In genomic region chr14:34033841-34034610, GRCm38 (mm10) we compare ENCODE assay signal across 27 mouse cellular contexts. TPM values are rescaled to one million over a fixed set of nuclear protein-coding genes. Genes with fewer than 3 reads are reported as not detected.
DNase-seq lines count a peak whose midpoint lies in the region; ATAC-seq lines count a peak whose summit lies in the region.
"Had no signal": no experiment of that assay in that cellular context is flagged by ENCODE, and none has a peak within 500 bp of the region (broad histone marks: within the 10 kb centered on the region; RNA-seq: fewer than 3 reads in every experiment).

No protein-coding gene starts in this region.

- H3K4me1 ChIP-seq in intestine, embryonic 16.5 days (ENCODE audit: control insufficient read depth, insufficient read depth, low read length) = no peaks in the 10 kb centered on the region
- H3K4me1 ChIP-seq: embryonic facial prominence, embryonic 10.5 days; forebrain, embryonic 15.5 days; hindbrain, embryonic 10.5 days had no signal

- H3K4me3 ChIP-seq in intestine, embryonic 16.5 days (ENCODE audit: low read length) = no peak overlapping the region
- H3K4me3 ChIP-seq: embryonic facial prominence, embryonic 10.5 days; forebrain, embryonic 15.5 days; hindbrain, embryonic 10.5 days had no signal

- no peaks in the 10 kb centered on the region for H3K36me3 ChIP-seq in intestine, embryonic 16.5 days (ENCODE audit: control insufficient read depth, insufficient read depth, low read length)
- H3K36me3 ChIP-seq: embryonic facial prominence, embryonic 10.5 days; forebrain, embryonic 15.5 days; hindbrain, embryonic 10.5 days had no signal

- 87% methylated on average over 8 of the region's 8 CpGs for WGBS in intestine, embryonic 16.5 days

- no peaks in the 10 kb centered on the region for H3K9me3 ChIP-seq in intestine, embryonic 16.5 days (ENCODE audit: control insufficient read depth, low read length)
- H3K9me3 ChIP-seq: embryonic facial prominence, embryonic 10.5 days; forebrain, embryonic 15.5 days; hindbrain, embryonic 10.5 days had no signal

- H3K9ac ChIP-seq in intestine, embryonic 16.5 days (ENCODE audit: low read depth, low read length) = no peak overlapping the region
- H3K9ac ChIP-seq: forebrain, embryonic 15.5 days; hindbrain, embryonic 14.5 days had no signal

- no peak for ATAC-seq in intestine, embryonic 16.5 days
- ATAC-seq: activated CD4-positive, CD25-positive, alpha-beta regulatory T cell, adult 4 months; forebrain, embryonic 15.5 days; intestine, postnatal 0 days; Patski had no signal

- no peak overlapping the region for H3K4me2 ChIP-seq in intestine, embryonic 16.5 days (ENCODE audit: low read depth, low read length)
- H3K4me2 ChIP-seq: forebrain, embryonic 15.5 days; heart, embryonic 11.5 days; hindbrain, embryonic 14.5 days had no signal

- no peak overlapping the region for H3K27ac ChIP-seq in intestine, embryonic 16.5 days (ENCODE audit: low read length)
- H3K27ac ChIP-seq: embryonic facial prominence, embryonic 10.5 days; forebrain, embryonic 15.5 days; hindbrain, embryonic 10.5 days; hindbrain, embryonic 14.5 days had no signal

- no peaks in the 10 kb centered on the region for H3K27me3 ChIP-seq in intestine, embryonic 16.5 days (replicated peaks; ENCODE audit: control insufficient read depth, insufficient read depth, low read length)
- H3K27me3 ChIP-seq: forebrain, embryonic 15.5 days had no signal

- peak; percentile 58 for DNase-seq in adrenal gland, adult 2 months
- DNase-seq in adrenal gland, postnatal 25 days = no peak
- peak; percentile 11 for DNase-seq in Muller cell, postnatal 12 days (ENCODE audit: inconsistent ontology term)
- DNase-seq in adrenal gland, postnatal 14 days = peak; percentile 37
- DNase-seq in retina, postnatal 1 day = peak; percentile 80
- no peak for DNase-seq in kidney, adult 9 months
- DNase-seq: cerebellum, adult 18-20 months; cerebellum, adult 9-11 months; cerebellum, postnatal 36 days; gastrocnemius, postnatal 14 days; kidney, adult 8-10 months had no signal

RNA-seq across cellular contexts. Expression of gene Gm5460, which starts 17.5 kb away (rescaled TPM):
- total RNA-seq in adrenal gland, adult 2 months (2021) = under 1 TPM; 0.14 to 0.24 TPM
- polyA plus RNA-seq in adrenal gland, adult 2 months (2012; rRNA removed) = 0.36 and 0.47 TPM in 2 replicates
- total RNA-seq in adrenal gland, postnatal 25 days (2021) = not detected in 2 replicates
- not detected in 2 replicates for total RNA-seq in adrenal gland, postnatal 14 days (2021)
- polyA plus RNA-seq in intestine, embryonic 16.5 days (2015; fragmentation: Nextera tagmentation; extraction: Ambion mirVana) = not detected in 2 replicates
- total RNA-seq: gastrocnemius, postnatal 14 days; granulocyte monocyte progenitor cell, adult 5-6 weeks; heart, postnatal 25 days; MEL had no signal
- polyA plus RNA-seq: activated CD4-positive, CD25-positive, alpha-beta regulatory T cell, adult 4 months; C2C12; embryonic facial prominence, embryonic 10.5 days; embryonic facial prominence, embryonic 14.5 days; forebrain, embryonic 15.5 days; frontal cortex, adult 2 months; heart, embryonic 11.5 days; heart, embryonic 16.5 days; hindbrain, embryonic 10.5 days; hindbrain, embryonic 14.5 days; intestine, postnatal 0 days; Patski had no signal

RNA-seq across cellular contexts. Expression of gene Antxrl, which starts 18.5 kb away (rescaled TPM):
- total RNA-seq in adrenal gland, adult 2 months (2021) = not detected
- not detected in 2 replicates for polyA plus RNA-seq in adrenal gland, adult 2 months (2012; rRNA removed)
- not detected in 2 replicates for total RNA-seq in adrenal gland, postnatal 25 days (2021)
- not detected in 2 replicates for total RNA-seq in adrenal gland, postnatal 14 days (2021)
- polyA plus RNA-seq in intestine, embryonic 16.5 days (2015; fragmentation: Nextera tagmentation; extraction: Ambion mirVana) = not detected in 2 replicates
- total RNA-seq: gastrocnemius, postnatal 14 days; granulocyte monocyte progenitor cell, adult 5-6 weeks; heart, postnatal 25 days; MEL had no signal
- polyA plus RNA-seq: activated CD4-positive, CD25-positive, alpha-beta regulatory T cell, adult 4 months; embryonic facial prominence, embryonic 10.5 days; embryonic facial prominence, embryonic 14.5 days; forebrain, embryonic 15.5 days; frontal cortex, adult 2 months; heart, embryonic 11.5 days; heart, embryonic 16.5 days; hindbrain, embryonic 10.5 days; hindbrain, embryonic 14.5 days; intestine, postnatal 0 days had no signal

RNA-seq across cellular contexts. Expression of gene Gm30083, which starts 19.0 kb away (rescaled TPM):
- not detected for total RNA-seq in adrenal gland, adult 2 months (2021)
- not detected in 2 replicates for polyA plus RNA-seq in adrenal gland, adult 2 months (2012; rRNA removed)
- total RNA-seq in adrenal gland, postnatal 25 days (2021) = not detected in 2 replicates
- not detected in 2 replicates for total RNA-seq in adrenal gland, postnatal 14 days (2021)
- not detected in 2 replicates for polyA plus RNA-seq in intestine, embryonic 16.5 days (2015; fragmentation: Nextera tagmentation; extraction: Ambion mirVana)
- total RNA-seq: gastrocnemius, postnatal 14 days; granulocyte monocyte progenitor cell, adult 5-6 weeks; heart, postnatal 25 days; MEL had no signal
- polyA plus RNA-seq: activated CD4-positive, CD25-positive, alpha-beta regulatory T cell, adult 4 months; C2C12; embryonic facial prominence, embryonic 10.5 days; embryonic facial prominence, embryonic 14.5 days; forebrain, embryonic 15.5 days; frontal cortex, adult 2 months; heart, embryonic 11.5 days; heart, embryonic 16.5 days; hindbrain, embryonic 10.5 days; hindbrain, embryonic 14.5 days; intestine, postnatal 0 days; Patski had no signal

RNA-seq across cellular contexts. Expression of gene Anxa8, which starts 51.8 kb away (rescaled TPM):
- 1 to 10 TPM; 3.6 to 5.9 TPM for total RNA-seq in adrenal gland, adult 2 months (2021)
- 0.74 and 1.2 TPM in 2 replicates for polyA plus RNA-seq in adrenal gland, adult 2 months (2012; rRNA removed)
- 1.3 and 2.1 TPM in 2 replicates for total RNA-seq in adrenal gland, postnatal 25 days (2021)
- 7.0 and 8.9 TPM in 2 replicates for total RNA-seq in adrenal gland, postnatal 14 days (2021)
- 5.7 and 6.7 TPM in 2 replicates for polyA plus RNA-seq in intestine, embryonic 16.5 days (2015; fragmentation: Nextera tagmentation; extraction: Ambion mirVana)
- total RNA-seq: granulocyte monocyte progenitor cell, adult 5-6 weeks; MEL had no signal
- polyA plus RNA-seq: activated CD4-positive, CD25-positive, alpha-beta regulatory T cell, adult 4 months; forebrain, embryonic 15.5 days had no signal

RNA-seq across cellular contexts. Expression of gene Zfp488, which starts 55.5 kb away (rescaled TPM):
- total RNA-seq in adrenal gland, adult 2 months (2021) = under 1 TPM in 1 of 2 experiments, not detected in 1; 0.07 TPM
- 0.02 TPM in 1 of 2 replicates, not detected in the other for polyA plus RNA-seq in adrenal gland, adult 2 months (2012; rRNA removed)
- 0.12 TPM in 1 of 2 replicates, not detected in the other for total RNA-seq in adrenal gland, postnatal 25 days (2021)
- total RNA-seq in adrenal gland, postnatal 14 days (2021) = not detected in 2 replicates
- 0.12 TPM in 2 replicates for polyA plus RNA-seq in intestine, embryonic 16.5 days (2015; fragmentation: Nextera tagmentation; extraction: Ambion mirVana)
- total RNA-seq: granulocyte monocyte progenitor cell, adult 5-6 weeks; heart, postnatal 25 days; MEL had no signal
- polyA plus RNA-seq: activated CD4-positive, CD25-positive, alpha-beta regulatory T cell, adult 4 months; C2C12; heart, embryonic 11.5 days; heart, embryonic 16.5 days had no signal

Comparison
In these comparisons a context has a peak if more than half of its experiments do, and no peak if none do; other contexts are left out.
1. DNase-seq: peak in adrenal gland, adult 2 months (single experiment), Muller cell, postnatal 12 days (single experiment), adrenal gland, postnatal 14 days (single experiment) and retina, postnatal 1 day (single experiment); none in adrenal gland, postnatal 25 days (single experiment) and kidney, adult 9 months (single experiment).